Mouse (Mus musculus) heart, adult 2 months (tissue): ENCODE measurements around the gene Rad9b. TPM values are rescaled to one million over a fixed set of nuclear protein-coding genes. Genes with fewer than 3 reads are reported as not detected.

Source experiments
- DNase-seq, 2 experiments: peaks; one replicate each; pipeline ENCODE4 v3.0.0; 2021
- H3K27ac ChIP-seq: fragments of 200-600 bp; 2 replicates; pipeline ENCODE4 v1.8.1; 2022
- H3K27me3 ChIP-seq: fragments of 200-500 bp; 2 replicates; pipeline ENCODE4 v1.6.1; 2012; ENCODE audit warnings: mild to moderate bottlenecking, low read length, inconsistent platforms, mixed read lengths; ENCODE audit not compliant: control insufficient read depth, insufficient read depth
- H3K36me3 ChIP-seq: fragments of 200-500 bp; 2 replicates; pipeline ENCODE4 v1.6.1; 2012; ENCODE audit warnings: low read length, inconsistent platforms; ENCODE audit not compliant: control insufficient read depth, insufficient read depth
- H3K4me1 ChIP-seq: fragments of 200-500 bp; 2 replicates; pipeline ENCODE4 v1.6.1; 2011; ENCODE audit warnings: low read length; ENCODE audit not compliant: control insufficient read depth, insufficient read depth
- H3K4me3 ChIP-seq: fragments of 200-600 bp; 2 replicates; pipeline ENCODE4 v1.8.1; 2022
- H3K79me2 ChIP-seq: fragments of 200-500 bp; replicated peaks from 2 replicates; pipeline ENCODE4 v1.6.1; 2012; ENCODE audit warnings: mild to moderate bottlenecking, inconsistent platforms, low read length, moderate library complexity, mixed read lengths; ENCODE audit not compliant: control insufficient read depth, insufficient read depth
- H3K9ac ChIP-seq: fragments of 200-500 bp; 2 replicates; pipeline ENCODE4 v1.6.1; 2012; ENCODE audit warnings: low read depth, mild to moderate bottlenecking, control low read depth, inconsistent platforms, low read length, mixed read lengths
- CTCF ChIP-seq: fragments of 200-600 bp; IDR thresholded peaks from 2 replicates; pipeline ENCODE4 v1.8.1; 2022; ENCODE audit warnings: antibody characterized with exemption, mild to moderate bottlenecking, moderate library complexity
- EP300 ChIP-seq: fragments of 200-500 bp; IDR thresholded peaks from 2 replicates; pipeline ENCODE4 v1.6.1; 2011; ENCODE audit warnings: low read depth, low read length, control low read depth; ENCODE audit not compliant: insufficient read depth
- POLR2A ChIP-seq: fragments of 200-500 bp; IDR thresholded peaks from 2 replicates; pipeline ENCODE4 v1.6.1; 2011; ENCODE audit warnings: mild to moderate bottlenecking, low read depth, low read length, control low read depth; ENCODE audit not compliant: insufficient read depth
- WGBS: fragments of 180-500 bp; shearing (Covaris S2); methylation state at CpG from one replicate; pipeline ENCODE4 v1.1.7; 2018; 5-methylcytosine and 5-hydroxymethylcytosine counted together
- intact Hi-C: fragments of 180-260 bp; cut with DNase I; formaldehyde crosslinking; loops from one replicate; pipeline ENCODE4 v1.15.1; 2025
- long read RNA-seq: library from polyadenylated mRNA; stranded (forward); transcript quantifications from one replicate; pipeline ENCODE4 v2.0.0, GENCODE M21; 2021
- polyA plus RNA-seq: library from polyadenylated mRNA; depleted of rRNA; stranded (reverse); fragments of >200 nt; gene quantifications from 2 replicates; pipeline ENCODE4 v1.2.3, GENCODE M21; 2012; rRNA removed
- total RNA-seq, 2 experiments: library from RNA; stranded (reverse); gene quantifications; 2 replicates each; pipeline ENCODE4 v1.2.3; 2021

The Rad9b gene
- under 1 TPM; 0.50 to 0.97 TPM for total RNA-seq
- polyA plus RNA-seq, result 2.5 and 3.0 TPM in 2 replicates
- long read RNA-seq, partial matches to known transcripts, result 0 of 2 reads
- long read RNA-seq, other reads (novel, unspliced or antisense), result 2 of 2 reads

DNA sequence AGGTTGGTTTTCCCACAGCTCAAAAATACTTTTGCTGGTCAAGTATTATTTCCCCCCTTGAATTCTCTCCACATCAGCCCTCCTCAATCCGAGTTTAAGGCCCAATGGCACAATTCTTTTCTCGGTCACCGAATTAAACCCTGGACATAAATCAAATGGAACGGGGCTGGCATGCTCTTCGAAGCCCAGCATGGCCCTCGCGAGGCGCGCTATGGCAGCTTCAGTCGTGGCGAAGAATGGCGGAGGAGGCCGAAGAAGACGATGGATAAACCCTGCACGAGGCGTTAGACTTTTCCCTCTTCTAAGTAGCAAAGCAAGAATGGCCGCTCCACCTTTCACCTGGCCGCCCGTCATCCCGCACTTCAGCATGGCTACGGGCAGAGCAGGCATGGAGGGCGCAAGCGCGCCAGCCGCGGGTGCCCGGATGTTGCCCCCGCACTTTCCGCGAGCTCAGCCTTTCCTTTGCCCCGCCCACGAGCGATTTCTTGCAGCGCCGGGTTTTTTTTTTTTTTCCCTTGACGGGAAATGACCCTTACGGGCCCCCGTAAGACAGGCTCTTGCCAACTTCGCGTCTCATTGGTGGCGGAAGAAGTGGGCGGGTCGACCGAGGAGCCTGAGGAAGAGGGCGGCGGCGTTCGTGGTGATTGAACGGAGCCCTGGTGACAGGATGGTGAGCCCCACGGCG, at the start of gene Rad9b, which contains the start of gene Vps29:
Rad9b (minus strand) TSS at position 427 of the 685 bp plus-strand sequence.
Vps29 (plus strand) TSS at position 563 of the 685 bp plus-strand sequence.
- WGBS, result 1% methylated on average over 51 of the region's 51 CpGs
- peak; percentile 98 to 99 for DNase-seq
- TF ChIP-seq EP300 (no peak), POLR2A (peak; percentile 80)
- Histone ChIP-seq H3K79me2 (no peaks in the 10 kb centered on the region), H3K36me3 (no peaks in the 10 kb centered on the region), H3K9ac (peak within 1 kb of the TSS; percentile 91), H3K27ac (peak within 1 kb of the TSS; percentile 91), H3K4me1 (no peaks in the 10 kb centered on the region; the same call in 1 of the 2 replicates), H3K27me3 (no peaks in the 10 kb centered on the region), H3K4me3 (peak within 1 kb of the TSS; percentile 76)
- intact Hi-C loops, result loop anchor here (1.0 to 10.0 kb wide), 2 partner anchors 18 to 199 kb away; partner anchors contain the start of genes Fam216a and Ppp1cc

DNA sequence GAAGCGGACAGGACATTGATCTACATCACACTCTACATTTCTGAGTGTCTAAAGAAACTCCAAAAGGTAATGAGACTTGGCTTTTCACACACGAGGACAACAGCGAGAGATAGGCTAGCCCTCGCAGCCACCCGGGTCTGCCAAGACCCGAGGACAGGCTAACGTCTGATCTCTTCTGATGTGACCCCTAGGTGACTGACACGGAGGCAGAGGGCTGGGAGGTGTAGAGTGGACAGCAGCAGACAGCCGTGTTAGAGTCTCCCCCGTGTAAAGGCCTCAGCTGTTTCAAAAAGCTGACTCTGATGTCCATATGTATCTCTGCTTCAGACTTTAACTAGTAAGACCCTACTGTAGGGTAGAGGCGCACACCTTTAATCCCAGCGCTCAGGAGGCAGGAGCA, 49.3 kb upstream of the Rad9b start:
- peak overlapping the region; percentile 40 for H3K27ac ChIP-seq

DNA sequence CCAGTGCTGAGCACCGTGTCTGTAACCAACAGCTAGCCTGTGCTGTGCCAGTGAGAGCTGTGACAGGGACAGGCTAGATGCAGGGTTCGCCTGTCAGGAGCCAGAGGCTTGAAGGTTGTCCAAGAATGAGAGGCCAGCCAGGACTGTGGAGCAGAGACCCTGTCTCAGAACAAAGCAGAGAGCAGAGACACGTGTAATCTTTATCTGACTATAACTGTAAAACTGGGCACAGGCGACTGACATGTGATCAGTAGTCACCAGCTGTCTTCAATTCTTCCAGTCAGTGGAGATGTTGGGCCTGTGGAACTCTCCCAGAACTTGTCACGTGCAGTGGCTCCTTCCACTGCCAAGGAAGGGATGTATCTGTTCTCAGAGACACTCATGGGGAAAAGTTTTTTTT, 48.7 kb upstream of the Rad9b start:
- no peak overlapping the region for H3K9ac ChIP-seq
- peak; percentile 76 to 86 for DNase-seq
- peak overlapping the region; percentile 57 for H3K27ac ChIP-seq
- H3K36me3 ChIP-seq, result peaks cover 12% of the 10 kb centered on the region
- WGBS, result 50% methylated on average over 5 of the region's 5 CpGs
- intact Hi-C loops, result loop anchor here (5.0 kb wide), 2 partner anchors 50 to 330 kb away; no protein-coding TSS in a partner anchor
- no peak for TF ChIP-seq CTCF
- TF ChIP-seq EP300, result peak; percentile 92
- TF ChIP-seq POLR2A, result 0 out of 2 replicates have a peak, but pooled peaks have one; percentile 11
- no peaks in the 10 kb centered on the region for H3K27me3 ChIP-seq
- peaks cover 19% of the 10 kb centered on the region for H3K4me1 ChIP-seq
- H3K79me2 ChIP-seq, result no peaks in the 10 kb centered on the region
- no peak overlapping the region for H3K4me3 ChIP-seq

More for the DNA sequence above, 49.3 kb upstream of the Rad9b start:
- H3K4me1 ChIP-seq, result peaks cover 19% of the 10 kb centered on the region
- WGBS, result 78% methylated on average over 12 of the region's 12 CpGs
- TF ChIP-seq EP300 (no peak), POLR2A (no peak), CTCF (no peak)
- H3K27me3 ChIP-seq, result no peaks in the 10 kb centered on the region
- intact Hi-C loops, result loop anchor here (5.0 kb wide), 2 partner anchors 49 to 329 kb away; no protein-coding TSS in a partner anchor
- no peak for DNase-seq
- peaks cover 12% of the 10 kb centered on the region for H3K36me3 ChIP-seq
- no peak overlapping the region for H3K4me3 ChIP-seq
- no peaks in the 10 kb centered on the region for H3K79me2 ChIP-seq
- no peak overlapping the region for H3K9ac ChIP-seq

DNA sequence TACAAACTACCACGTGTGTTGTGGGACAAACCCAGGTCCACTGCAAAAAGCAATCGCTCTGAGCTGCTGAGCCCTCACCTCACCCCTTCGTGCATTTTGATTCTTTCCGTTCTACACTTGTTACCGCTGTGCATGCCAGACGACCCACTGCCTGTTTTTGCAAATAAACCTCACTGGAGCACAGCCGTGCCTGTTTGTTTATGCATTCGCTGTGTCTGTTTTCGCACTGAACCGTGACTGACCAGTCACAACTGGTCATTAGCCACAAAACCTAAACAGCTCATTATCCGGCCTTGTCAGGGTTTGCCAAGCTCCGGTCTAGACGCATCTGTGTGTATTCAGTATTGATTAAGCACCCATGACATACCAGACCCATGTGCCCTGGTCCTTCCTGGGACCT, 48.1 kb upstream of the Rad9b start:
- Histone ChIP-seq H3K9ac (no peak overlapping the region), H3K4me3 (no peak overlapping the region), H3K27ac (peak overlapping the region; percentile 57), H3K36me3 (peaks cover 15% of the 10 kb centered on the region), H3K4me1 (peaks cover 23% of the 10 kb centered on the region), H3K79me2 (no peaks in the 10 kb centered on the region), H3K27me3 (no peaks in the 10 kb centered on the region)
- intact Hi-C loops, result loop anchor here (5.0 kb wide), 2 partner anchors 50 to 330 kb away; no protein-coding TSS in a partner anchor
- DNase-seq, result no peak
- TF ChIP-seq CTCF (no peak), EP300 (no peak), POLR2A (no peak)
- 78% methylated on average over 13 of the region's 13 CpGs for WGBS

DNA sequence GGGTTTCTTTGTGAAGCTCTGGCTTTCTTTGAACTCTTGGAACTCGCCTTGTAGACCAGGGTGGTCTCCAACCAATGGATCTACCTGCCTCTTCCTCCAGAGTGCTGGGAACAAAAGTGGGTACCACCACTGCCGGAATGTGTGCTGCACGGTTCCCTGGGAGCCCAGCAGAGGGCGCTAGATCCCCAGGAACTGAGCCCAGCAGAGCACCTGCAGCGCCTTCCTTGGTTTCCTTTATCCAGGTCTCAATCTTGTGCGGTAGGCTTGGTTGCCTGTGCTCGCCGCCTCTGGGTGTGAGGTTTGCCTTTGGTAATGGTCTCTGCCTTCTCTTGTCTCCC, 47.2 kb upstream of the Rad9b start:
- peak overlapping the region; percentile 28 for H3K4me3 ChIP-seq
- TF ChIP-seq CTCF (no peak; the same call in 1 of the 2 replicates), EP300 (peak; percentile 61; the same call in 1 of the 2 replicates)
- H3K9ac ChIP-seq, result no peak overlapping the region
- no peaks in the 10 kb centered on the region for H3K27me3 ChIP-seq
- no peaks in the 10 kb centered on the region for H3K79me2 ChIP-seq
- H3K4me1 ChIP-seq, result peaks cover 23% of the 10 kb centered on the region
- H3K27ac ChIP-seq, result peak overlapping the region; percentile 83
- intact Hi-C loops, result loop anchor here (2.0 to 5.0 kb wide), 4 partner anchors 22 to 331 kb away; no protein-coding TSS in a partner anchor
- 26% methylated on average over 8 of the region's 8 CpGs for WGBS
- H3K36me3 ChIP-seq, result peaks cover 17% of the 10 kb centered on the region
- peak; percentile 76 to 85 for DNase-seq

DNA sequence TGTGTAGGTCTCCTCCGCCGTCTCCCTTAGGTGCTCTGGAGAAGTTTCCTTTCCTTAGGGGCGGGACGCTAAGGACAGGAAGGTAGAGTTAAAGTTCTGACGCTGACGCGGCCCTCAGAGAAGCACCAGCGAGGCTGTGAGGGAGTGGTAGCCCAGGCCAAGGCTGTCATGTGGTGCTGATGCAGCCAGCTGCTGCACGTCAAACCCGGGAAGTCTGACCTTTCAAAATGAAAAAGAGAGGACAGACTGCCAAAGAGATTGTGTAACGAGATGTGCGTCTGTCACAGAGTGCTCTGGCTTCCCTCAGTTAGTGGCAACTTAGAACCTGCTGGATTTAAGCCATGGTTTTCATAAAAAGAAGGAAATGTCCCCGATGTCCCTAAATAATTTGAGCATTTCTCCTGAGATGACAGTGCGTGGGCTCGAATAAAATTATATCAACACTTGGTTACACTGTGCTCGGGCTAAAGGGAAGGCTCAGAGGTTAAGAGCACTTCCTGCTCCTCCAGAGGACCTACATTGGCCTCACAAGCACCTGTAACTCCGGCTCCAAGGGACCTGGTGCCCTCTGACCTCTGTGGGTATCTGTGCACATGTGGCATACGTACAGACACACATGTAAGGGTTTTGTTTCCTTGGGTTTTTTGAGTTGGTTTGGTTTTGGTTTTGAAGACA, 46.7 kb upstream of the Rad9b start:
- peak; percentile 79 to 89 for DNase-seq
- 9% methylated on average over 18 of the region's 18 CpGs for WGBS
- intact Hi-C loops, result loop anchor here (2.0 to 5.0 kb wide), 4 partner anchors 22 to 332 kb away; no protein-coding TSS in a partner anchor
- peak overlapping the region; percentile 33 for H3K9ac ChIP-seq
- peaks cover 23% of the 10 kb centered on the region for H3K4me1 ChIP-seq
- H3K79me2 ChIP-seq, result no peaks in the 10 kb centered on the region
- H3K27me3 ChIP-seq, result no peaks in the 10 kb centered on the region
- H3K27ac ChIP-seq, result peak overlapping the region; percentile 83
- H3K36me3 ChIP-seq, result peaks cover 17% of the 10 kb centered on the region
- H3K4me3 ChIP-seq, result peak overlapping the region; percentile 28
- TF ChIP-seq EP300, result peak; percentile 96
- TF ChIP-seq POLR2A, result peak; percentile 35; the same call in 1 of the 2 replicates
- no peak for TF ChIP-seq CTCF
